Mouse (Mus musculus) monocyte, adult 5-6 weeks (primary cell): ENCODE data around the gene Rab35. TPM values are rescaled to one million over a fixed set of nuclear protein-coding genes. Genes with fewer than 3 reads are reported as not detected.

Source experiments
- ATAC-seq: fragments of 153-309, 156-312 bp; replicated peaks from 2 replicates; pipeline ENCODE4 v1.8.0; 2017; ENCODE audit warnings: mild to moderate bottlenecking; ENCODE audit not compliant: low TSS enrichment, insufficient number of reproducible peaks, severe bottlenecking, poor library complexity, low FRiP score
- total RNA-seq: library from RNA; stranded (forward); fragments of 200-1000, 200-491, 200-594 nt; gene quantifications from 3 replicates; pipeline ENCODE4 v1.2.3, GENCODE M21; 2017

Rab35 gene
- 44.1 to 51.4 TPM (median 46.2 TPM) in 3 replicates for total RNA-seq

DNA sequence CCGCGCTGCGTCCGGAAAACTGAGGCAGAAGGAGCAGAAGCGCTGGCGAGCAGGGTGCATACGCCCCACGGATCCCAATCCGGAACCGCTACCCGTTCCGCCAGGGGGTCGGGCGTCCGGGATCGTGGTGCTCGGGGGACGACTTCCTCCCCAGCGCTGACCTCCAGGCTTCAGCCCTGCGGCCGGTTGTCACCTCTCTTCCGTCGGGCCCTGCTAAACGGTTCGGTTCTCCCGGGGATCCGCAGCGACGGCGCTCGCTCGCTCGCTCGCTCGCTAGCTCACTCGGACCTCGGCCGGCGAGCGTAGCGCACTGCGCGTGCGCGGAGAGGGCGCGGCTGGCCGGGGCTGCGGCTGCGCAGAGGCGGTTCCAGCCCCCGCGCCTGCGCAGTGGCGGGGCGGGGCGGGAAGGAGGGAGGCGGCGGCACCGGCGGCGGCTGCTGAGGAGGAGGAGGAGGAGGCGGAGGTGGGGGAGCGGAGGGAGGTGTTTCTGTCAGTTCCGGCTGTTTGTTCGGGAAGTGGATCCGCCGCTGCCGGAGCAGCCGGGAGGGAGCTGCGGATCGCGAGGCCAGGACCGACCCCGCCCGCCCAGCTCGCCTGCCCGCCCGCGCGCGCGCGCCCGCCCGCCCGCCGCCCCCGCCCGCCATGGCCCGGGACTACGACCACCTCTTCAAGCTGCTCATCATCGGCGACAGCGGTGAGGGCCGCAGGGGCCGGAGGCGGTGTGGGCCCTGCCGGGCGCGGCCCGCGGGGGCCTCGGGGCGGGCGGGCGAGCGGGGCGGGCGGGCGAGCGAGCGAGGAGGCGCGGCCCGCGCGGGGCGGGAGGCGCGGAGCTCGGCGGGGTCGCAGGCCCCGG lies at the start of gene Rab35:
Gene Rab35, plus strand, starts transcription at position 404 of the 853 bp plus-strand sequence.
- peak; percentile 67 for ATAC-seq

DNA sequence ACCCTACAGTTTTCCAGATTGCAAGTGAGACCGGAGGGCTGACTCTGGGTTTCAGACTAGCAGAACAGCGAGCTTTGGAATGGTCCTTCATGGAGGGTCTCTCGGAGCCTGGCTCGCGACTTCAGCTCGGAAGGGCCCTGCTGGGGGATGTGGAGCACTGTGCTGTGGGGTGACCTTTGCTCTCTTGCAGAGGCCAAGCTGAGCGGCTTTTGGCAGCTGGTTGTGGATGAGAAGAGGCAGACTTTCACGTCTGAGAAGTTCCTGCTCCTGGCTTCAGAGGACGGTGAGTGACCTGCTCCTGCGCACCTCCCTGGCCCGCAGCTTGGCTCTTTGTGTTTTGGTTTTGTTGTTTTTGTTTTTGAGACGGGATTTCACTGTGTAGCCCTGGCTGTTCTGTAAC lies 46.1 kb upstream of the Rab35 start:
- no peak for ATAC-seq

DNA sequence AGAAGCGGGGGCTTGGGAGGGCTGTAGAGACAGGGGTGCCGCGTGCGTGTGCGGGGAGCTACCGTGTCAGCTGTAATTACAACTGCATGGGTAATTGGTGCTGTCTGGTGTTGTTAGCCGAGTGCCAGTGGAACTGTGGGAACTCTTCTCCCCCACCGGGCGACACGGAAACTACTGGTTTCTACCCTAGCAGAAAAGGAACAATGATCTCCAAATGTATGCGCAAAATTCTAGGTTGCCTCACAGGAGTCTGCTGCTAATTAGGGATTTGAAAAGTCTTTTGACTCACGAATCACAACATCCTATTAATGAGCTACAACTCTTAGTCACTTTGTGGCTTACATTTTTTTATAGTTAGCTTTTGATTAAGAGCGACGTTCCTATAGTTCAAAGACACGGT lies 45.5 kb upstream of the Rab35 start:
- no peak for ATAC-seq

DNA sequence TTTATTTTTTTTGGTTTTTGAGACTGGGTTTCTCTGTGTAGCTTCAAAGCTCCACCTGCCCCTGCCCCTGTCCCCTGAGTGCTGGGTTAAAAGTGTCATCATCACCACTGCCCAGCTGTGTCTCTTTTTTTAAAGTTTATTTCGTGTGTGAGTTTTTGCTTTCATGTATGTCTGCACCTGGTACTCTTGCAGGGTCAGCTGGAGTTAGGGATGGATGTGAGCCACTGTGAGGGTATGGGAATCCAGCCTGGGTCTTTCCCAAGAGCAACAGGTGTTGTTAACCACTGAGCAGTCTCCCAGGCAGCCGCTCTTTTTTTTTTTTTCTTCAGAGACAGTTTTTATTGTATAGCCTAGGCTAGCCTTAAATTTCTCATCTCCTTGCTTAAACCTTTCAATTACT lies 44.9 kb upstream of the Rab35 start:
- ATAC-seq: no peak

DNA sequence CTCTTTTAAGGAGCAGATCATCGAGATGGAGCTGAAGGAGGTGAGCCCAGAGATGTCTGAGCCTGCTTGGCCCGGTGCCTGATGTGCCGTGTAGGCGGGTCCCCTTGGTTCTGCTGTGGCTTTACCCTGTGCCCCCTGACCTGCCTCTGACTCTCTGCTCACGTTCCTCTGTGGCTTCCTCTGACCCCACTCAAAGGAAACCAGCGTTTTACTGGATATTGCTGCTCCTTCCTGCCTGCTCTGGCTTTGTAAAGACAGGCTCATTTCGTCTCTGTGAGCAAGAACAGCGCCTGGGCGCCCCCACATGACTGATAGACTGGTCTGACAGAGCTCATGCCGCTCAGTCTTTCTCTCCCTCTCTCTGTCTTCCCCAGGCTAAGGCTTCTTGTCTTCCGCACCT lies 40.7 kb upstream of the Rab35 start:
- ATAC-seq: no peak

DNA sequence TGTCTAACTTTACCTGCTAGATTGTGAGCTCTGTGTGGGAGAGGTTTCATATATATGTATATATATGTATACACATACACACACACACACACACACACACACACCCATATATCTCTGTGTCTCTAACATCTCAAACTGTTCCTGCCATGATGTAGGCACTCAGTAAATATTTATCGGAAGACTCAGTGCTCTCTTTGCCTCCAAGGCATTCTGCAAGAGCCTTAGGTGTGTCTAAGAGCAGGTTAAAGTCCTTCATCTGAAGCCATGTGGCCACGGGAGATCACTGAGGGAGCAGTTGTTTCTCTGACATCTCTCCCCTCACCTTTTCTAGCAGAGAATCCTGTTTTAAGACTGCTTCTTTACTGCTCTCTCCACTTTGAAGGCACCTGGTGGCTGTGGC lies 40.2 kb upstream of the Rab35 start:
- ATAC-seq: no peak

DNA sequence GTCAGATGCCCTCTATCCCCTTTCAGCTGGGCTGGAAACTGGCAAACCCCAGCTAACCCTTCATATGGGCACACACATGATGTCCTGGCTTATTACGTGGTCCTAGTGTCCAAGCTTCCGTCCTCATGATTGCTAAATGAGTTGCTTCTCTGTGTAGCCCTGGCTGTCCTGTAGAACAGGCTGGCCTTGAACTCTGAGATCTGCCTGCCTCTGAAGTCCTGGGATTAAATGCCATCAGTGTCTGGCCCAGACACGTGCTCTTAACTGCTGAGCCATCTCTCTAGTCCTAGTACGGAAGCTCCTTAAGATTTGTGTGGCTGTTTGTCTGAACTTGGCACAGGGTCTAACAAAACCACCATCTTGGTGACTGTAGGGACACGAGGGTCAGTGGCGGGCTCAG lies 28.1 kb upstream of the Rab35 start:
- ATAC-seq: no peak

DNA sequence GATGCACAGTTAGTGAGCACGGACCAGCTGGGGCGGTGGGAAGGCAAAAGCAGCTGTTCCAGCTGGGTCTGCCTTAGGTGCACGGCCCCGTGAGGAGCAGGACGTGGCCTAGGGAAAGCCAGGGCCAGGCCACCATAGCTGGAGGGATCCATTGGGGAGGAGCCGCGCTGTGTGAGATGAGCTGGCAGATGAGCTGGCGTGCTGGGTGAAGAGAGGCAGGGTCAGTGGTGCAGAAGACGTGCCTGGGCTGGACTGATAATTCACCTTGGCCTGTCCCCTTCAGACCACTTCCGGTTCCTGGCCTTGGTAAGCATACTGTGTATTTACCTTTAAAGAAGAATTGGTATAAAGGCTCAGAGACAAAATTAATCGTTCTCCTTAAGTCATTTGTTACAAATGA lies 20.1 kb upstream of the Rab35 start:
- ATAC-seq: no peak

DNA sequence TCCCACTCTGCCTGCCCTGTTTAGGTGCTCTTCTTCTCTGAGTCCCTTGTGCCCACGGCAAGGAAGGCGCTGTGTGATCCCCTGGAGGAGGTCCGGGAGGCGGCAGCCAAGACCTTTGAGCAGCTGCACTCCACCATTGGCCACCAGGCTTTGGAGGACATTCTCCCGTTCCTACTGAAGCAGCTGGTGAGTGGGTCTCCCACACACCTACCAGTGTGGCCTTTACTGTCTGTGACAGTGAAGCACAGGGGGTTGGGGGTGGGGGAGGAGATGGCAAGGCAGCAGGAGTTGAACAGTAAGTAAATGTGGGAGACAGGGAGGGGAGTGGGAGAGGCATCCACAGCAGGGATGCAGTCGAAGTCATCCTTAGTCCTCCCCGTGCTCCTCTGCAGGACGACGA lies 18.4 kb upstream of the Rab35 start:
- ATAC-seq: no peak

DNA sequence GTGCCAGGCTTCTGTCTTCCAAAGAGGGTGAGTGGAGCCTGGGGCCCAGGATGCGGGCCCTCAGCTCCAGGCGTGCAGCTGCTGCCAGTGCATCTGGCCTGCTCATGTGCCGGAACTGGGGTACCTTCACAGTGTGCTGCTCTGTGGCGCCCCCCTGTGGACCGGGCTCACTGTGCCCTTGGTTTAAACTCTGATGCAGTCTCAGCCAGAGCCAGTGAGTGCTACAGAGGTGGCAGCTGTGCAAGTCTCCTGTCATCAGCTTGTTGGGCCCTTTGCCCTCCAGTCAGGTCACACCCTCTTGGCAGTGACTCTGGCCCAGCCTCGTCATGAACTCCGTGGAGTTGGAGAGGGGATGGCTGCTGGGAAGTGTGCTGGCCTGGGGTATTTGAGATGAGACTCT lies 16.8 kb upstream of the Rab35 start:
- 0 out of 2 replicates have a peak, but pooled peaks have one; percentile 45 for ATAC-seq

DNA sequence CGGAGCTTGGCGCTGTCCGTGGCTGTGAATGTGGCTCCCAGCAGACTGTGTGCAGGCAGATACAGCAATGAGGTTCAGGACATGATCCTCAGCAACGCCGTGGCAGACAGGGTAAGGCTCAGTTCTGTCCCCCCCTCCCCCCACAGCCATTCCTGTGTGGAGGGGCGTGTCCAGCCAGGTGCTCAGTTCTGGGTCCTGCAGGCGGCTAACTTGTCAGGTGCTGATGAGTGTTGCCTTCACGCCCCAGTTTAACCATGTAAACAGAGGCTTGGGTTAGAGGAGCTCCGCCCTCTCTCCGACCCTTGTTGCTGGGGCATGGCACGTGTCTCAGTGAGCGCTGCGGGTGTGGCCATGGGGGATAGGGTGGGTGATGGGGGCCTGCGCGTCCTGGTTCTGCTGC lies 12.0 kb upstream of the Rab35 start:
- ATAC-seq: no peak

DNA sequence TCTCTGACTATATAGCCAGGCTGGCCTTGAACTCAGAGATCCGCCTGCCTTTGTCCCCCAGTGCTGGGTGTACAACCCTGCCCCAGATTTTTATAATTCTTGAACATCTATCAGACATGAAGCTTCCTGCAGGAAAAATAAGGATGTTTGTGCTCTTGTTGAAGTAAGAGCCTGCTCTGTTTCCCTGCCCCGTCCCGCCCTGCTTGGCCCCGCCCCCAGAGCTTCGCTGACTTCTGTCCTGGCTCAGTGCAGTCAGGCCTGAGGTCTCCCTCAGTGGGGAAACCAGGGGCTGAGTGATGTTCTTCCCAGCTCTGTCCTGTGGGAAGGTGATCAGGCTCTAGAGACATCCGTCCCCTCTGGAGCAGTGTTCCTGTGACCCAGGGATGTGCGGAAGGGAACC lies 9.0 kb upstream of the Rab35 start:
- ATAC-seq: peak; percentile 37; the same call in 1 of the 2 replicates

DNA sequence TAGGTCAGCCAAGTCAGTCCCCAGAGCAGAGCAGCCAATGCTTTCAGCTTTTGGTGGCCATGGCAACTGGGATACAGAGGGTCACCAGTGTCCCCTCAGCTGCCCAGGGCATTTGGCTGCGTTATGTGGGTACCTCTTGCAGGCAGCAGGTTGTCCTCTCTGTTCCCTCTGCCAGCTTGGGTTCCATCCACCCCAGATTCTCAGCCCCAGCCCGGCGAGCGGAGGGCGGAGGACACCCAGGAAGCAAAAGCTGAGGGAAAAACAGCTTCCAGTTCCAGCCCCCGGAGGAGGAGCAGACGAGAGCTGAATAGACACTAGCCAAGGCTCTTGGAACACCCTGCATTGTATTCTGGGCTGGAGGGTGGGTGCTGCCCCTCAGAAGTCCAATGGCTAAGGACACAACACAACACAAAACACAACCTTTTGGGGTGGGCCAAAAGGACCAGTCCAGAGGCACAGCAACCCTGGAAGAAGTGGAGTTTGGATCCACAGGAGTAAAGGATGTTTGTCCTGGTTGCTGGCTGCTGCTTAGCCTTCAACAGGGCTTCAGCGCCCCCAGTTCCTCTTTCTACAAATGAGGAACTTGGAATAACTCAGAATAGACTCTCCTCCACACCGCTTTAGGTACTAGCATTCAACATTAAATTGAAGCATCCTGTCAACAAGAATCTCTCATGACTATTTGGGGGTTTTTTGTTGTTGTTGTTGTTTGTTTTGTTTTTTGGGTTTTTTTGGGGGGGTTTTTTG lies 7.8 kb upstream of the Rab35 start:
- peak; percentile 43 for ATAC-seq

DNA sequence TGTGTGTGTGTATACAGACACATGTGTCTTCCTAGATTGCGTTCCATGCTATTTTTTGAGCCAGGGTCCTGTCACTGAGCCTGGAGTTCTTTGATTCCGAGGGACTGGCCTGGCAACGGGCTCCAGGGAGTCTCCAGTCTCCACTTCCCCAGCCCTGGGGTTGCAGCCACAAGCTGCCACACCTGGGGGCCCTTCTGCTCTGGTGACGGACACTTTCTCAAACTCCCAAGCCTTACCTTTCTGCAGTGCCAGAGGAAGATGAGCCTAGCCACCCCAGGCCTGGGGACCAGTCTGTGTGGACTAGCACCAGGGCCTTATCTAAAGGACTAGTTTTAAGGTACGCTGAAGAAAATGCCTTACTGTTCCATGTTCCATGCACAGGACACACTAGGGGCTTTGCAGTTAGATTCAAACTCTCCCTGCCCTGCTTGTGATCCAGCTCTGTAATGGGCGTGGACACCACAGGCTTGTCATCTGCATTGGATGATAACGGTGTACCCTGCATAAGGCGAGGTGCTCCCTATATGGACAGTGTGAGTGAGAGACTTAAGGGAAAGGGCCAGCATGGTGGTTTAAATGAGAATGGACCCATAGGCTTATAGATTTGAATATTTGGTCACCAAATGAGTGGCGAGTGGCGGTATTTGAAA lies 5.3 kb upstream of the Rab35 start:
- ATAC-seq: no peak

DNA sequence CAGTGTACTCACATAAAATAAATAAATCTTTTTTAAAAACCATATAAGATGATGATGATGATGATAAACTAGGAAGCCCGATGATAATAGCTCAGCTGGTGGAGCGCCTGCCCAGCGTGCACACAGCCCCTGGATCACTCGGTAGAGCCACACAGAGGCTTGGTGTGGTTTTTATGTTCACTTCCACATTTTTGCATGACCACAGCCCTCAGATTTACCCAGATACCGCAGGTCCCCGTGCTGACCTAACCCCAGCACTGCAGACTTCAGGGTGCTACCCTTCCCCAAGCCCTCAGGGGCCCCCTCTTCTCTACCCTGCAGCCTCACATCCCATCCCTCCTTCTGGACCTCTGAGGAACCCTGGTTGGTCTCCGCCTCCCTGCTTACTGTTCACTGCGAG lies 3.6 kb upstream of the Rab35 start:
- peak; percentile 54; the same call in 1 of the 2 replicates for ATAC-seq

DNA sequence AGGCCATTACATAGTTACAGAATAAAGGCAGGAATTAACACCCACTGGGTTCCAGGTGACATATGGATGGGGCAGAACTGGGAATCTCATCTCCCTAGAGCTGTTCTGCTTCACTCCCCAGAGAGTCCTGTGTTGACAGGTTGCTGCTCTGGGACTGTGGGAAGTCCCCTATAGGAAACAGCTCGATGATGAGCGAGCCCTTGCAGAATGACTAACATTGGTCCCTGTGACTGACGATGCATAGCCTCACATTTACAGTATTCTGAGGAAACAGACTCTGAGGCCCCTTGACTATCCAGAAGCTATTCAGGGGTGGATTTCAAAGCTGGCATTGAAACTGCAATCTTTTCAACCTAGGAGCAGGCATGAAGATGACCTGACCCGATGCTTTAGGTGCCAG lies 2.0 kb upstream of the Rab35 start:
- no peak for ATAC-seq

DNA sequence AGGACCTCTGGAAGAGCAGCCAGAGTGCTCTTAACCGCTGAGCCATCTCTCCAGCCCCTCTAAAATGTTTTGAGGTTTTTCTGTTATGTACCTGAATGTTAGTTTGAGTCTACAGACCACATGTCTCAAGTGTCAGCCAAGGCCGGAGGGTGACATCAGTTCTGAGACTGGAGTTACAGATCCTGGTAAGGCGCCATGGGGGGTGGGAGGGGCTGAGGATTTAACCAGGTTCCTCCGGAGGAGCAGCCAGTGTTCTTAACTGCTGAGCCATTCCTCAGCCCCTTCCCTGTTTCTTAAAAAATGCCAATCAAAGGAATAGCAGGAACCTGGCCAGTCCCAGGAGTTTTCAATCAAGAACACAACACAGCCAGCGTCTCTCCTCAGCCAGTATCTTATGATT lies 1.4 kb upstream of the Rab35 start:
- no peak for ATAC-seq

DNA sequence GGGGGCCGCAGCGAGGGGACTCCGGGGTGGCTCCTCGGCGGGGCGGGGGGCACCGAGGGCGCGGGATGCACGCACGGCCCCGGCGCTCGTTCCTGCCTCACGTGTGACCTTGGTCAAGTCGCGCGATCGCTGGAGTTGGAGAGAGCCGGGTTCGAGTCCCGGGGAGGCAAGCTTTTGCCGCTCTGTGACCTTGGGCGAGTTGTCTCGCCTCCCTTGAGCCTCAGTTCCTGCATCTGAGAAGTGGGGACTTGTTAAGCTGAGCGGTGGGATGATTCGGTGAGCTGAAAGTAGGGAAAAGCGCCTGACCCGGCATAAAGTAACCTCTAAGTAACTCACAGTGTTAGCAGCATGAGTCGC lies 628 bp downstream of the Rab35 start:
- ATAC-seq: no peak

DNA sequence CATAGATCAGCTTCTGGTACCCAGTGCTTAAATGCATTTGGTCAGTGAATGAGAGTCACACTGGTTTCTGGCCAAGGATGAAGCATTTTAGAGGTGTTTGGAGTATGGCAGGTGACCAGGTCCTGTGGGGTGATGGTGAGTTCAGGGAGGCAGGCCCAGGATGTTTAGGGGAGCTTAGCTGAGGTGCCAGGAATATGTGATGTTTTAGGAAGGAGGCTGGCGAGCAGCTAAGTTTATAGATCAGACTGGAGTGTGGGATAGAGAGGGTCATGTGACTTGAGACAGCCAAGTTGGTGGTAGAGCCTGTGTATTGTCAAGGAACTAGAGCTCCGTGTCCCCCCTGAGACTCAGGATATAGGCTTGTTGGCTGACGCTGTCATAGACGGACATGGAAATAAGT lies 1.4 kb downstream of the Rab35 start:
- no peak for ATAC-seq

DNA sequence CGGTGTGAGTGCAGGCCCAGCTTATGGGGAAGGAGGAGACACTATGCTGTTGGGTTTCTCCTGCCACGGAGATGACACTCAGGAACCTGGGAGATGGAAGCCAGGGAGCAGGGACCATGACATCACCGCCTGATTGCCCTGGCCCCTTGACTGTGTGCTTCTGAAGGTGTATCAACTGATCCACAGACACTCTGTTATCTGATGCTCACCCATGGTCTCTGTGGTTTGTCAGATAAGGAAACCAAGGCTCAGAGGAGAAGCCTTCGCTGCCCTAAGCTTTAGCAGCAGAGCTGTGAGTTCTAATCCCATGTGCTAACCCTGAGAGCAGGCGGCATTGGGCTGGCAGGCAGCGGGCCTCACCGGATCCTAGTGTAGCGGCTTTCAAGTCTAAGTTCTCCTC lies 2.3 kb downstream of the Rab35 start:
- ATAC-seq: no peak
